Mouse (Mus musculus) neural tube, embryonic 10.5 days (tissue): ENCODE measurements around the gene A430078G23Rik.
A peak's percentile ranks its signal among the peaks of the same experiment; 100 is the strongest.

ENCODE experiments used
- DNase-seq: peaks from one replicate; pipeline ENCODE4 v3.0.0-alpha.2; 2017; ENCODE audit warnings: low spot score; ENCODE audit errors: extremely low spot score

The A430078G23Rik gene

DNA sequence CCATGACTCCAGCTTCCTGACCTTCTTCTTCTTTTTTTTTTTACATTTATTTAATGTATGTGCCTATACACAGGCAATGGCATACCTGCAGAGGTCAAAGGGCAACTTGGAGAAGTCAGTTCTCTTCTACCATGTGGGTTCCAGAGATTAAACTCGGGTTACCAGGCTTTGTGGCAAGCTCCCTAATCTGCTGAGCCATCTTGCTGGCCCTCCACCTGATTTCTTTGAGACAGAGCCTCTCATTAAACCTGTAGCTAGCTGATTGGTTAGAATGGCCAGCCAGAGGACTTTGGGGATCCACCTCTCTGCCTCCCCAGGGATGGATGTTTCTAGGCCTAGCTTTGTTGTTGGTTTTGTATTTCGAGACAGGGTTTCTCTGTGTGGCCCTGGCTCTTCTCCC lies 57.9 kb downstream of the A430078G23Rik start:
- no peak for DNase-seq

DNA sequence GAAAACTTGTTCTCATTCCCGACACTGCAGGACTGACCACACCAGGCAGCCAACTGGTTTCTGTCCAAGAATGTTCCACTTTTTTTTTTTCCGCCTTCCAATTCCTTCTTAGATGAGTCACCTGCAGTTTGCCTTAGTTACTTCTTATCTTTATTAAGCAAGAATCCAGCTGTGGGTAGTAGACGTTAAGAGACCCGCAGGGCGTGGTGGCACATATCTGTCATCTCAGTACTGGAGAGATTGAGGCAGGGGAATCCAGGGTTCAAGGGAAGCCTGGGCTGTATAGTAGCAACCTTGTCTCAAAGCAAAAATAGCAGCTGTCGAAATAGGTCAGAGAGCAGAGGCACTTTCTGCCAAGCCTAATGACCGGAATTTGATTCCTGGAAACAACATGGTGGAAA lies 58.7 kb downstream of the A430078G23Rik start:
- DNase-seq: no peak

DNA sequence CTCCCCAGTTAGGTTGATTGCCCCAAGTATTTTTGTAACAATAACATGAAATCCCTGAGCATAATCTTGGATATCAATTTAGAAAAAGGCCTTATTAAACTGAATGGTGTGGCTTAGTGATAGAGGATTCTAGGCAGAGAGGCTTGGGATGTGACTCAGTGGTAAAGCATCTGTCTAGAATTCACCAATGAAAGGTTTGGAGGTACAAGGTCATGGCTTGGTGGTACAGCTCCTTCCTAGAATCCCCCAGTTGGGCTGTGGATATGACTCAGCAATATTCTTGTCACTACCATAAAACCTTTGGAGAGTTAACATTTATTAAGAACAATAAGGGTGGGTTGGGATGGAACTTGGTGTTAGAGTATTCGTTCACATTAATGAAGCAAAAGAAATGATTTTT lies 59.6 kb downstream of the A430078G23Rik start:
- DNase-seq: no peak

DNA sequence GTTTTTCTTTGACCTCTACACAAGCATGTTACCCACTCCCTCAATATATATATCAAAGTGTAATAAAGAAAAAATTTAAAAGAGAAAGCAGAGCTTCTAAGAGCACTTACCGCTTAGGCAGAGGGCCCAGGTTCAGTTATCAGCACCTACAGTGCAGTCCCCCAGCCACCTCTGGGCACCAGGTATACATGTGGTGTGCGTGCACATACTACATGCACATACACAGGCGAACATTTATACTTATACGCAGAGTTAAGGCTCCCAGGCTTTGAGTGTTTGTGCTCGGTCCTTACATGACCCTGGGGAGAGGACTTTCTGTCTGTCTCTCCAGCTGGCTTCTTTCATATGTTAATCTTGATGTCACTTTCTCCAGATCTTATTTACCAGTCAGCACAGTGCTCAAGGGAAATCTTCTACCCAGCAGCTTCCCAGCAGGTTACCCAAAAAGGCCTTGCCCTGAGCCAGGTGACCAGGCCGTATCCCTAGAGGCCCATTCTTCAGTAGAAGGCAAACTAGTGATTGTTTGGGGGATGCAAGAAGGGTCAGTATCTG lies 61.5 kb downstream of the A430078G23Rik start:
- no peak for DNase-seq

DNA sequence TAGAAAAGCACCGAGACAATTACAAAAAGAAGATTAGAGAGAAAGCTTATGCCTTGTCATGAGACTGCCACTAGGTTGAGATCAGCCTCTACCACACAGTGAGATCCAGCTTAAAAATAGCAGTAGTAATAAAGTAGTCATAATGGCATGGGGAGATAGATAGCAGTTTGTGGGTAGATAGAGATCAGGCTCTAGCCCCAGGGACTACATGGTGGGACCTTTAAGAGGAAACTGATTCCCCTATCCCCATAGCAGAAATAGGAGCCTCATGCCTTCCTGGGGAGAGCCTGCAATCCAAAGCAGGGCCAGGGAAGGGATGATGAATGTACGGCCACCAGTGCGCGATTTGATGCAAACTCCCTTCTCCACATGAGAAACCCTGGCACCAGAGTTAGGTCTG lies 62.0 kb downstream of the A430078G23Rik start:
- DNase-seq: no peak

DNA sequence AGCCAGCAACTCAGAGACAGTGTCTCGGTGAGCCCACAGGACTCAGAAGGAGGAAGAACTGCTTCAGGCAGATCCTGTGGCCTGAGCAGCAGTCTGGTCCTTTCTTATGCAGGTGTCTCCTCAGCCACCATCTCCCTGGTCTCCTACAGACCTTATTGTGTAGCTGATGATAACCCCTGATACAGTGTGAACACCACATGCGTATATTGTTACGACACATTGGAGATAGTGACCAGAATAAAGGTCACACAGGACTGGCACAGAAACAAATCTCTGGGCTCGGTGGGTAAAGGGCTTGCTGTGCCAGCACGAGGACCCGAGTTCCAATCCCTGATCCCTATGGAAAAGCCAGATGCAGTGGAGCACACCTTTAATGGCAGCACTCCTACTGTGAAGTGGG lies 62.4 kb downstream of the A430078G23Rik start:
- DNase-seq: no peak

DNA sequence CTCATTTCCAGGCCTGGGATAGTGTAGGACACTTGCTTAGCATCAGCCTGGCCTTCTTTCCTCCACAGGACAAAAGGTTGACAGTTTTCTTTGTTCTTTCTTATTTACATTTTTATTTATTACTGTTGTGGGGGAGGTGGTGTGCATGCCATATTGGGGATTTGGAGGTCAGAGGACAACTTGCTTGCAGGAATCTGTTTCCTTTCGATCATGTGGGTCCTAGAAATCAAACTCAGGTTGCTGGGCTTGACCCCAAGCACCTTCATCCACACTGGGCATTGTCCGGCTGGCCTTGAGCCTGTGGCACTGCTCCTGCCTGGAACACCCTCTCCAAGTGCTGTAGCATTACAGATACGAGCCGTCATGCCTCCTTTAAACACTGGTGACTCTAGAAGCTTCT lies 63.6 kb downstream of the A430078G23Rik start:
- DNase-seq: peak; percentile 38

DNA sequence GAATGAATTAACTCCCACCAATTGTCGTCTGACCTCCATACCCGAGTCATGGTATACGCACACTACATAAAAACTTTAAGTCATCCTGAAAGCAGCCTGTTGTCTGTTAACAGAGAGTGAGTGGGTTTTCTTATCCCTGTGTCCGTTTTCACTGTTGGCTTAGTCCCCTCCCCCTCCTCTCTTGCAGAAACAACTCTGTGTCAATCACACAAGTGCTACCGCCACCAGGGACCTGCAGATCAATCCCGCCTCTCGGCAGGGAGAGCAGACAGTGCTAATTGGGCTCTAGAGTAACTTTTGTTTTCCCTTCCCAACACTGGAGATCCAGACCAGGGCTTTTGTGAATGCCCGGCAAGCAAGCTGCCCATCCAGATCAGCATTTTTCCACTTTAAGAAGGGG lies 64.2 kb downstream of the A430078G23Rik start:
- DNase-seq: peak; percentile 39

DNA sequence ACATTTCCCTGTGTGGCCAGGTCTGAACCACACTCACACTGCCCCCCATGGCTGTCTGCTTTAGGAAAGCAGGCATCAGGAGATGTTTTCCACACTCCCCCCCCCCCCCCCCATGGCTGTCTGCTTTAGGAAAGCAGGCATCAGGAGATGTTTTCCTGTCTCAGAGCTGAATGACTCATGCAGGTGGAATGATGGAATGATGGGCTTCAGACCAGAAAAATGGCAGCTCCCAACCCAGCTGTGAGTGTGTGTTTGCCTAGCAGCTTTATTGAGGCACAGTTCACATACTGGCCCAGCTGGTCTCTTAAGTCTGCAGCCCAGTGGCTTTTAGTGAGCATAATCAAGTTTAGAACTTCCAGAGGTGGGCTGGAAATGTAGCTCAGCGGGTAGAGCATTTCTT lies 64.9 kb downstream of the A430078G23Rik start:
- DNase-seq: no peak

DNA sequence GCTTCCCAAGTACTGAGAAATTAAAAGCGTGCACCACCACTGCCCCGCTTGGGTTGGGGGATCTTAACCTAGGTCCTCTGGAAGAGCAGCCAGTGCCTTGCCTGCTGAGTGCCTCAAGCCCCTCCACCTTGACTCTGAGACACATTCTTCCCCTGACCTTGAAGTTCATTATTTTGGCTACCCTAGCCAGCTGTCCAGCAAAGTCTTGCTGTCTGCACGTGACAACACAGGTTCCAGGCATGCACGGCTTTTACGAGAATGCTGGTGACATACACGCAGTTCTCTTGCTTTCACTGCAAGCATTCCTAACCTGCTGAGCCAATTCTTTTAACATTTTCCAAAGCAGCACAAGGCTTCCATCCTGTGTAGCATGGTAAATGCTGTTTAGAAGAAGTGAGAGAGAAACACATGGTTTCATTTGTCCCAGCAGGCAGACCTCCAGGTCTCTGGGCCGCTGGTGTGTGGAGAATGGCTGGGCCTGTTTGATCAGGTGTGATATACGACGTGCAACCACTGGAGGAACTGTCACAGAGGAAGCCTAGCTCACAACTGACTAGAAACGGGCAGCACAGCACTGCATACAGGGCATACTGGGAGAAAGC lies 67.0 kb downstream of the A430078G23Rik start:
- DNase-seq: no peak

DNA sequence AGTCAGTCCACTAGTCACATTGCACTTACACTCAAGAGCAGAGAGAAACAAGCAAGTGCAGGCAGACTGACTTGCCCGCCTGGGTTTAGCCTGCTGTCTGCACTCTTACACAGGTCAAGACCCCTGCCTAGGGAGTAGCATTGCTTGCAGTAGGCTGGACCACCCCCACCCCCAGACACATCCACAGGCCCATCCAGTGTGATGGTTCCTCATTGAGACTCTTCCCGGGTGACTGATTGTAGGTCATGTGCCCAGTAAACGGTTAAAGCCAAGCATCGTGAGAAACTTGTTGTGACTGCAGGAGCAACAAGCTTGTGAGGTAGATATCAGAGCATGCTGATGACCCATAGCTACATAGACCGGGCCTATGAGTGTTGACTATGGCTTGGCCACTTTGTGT lies 68.3 kb downstream of the A430078G23Rik start:
- no peak for DNase-seq

DNA sequence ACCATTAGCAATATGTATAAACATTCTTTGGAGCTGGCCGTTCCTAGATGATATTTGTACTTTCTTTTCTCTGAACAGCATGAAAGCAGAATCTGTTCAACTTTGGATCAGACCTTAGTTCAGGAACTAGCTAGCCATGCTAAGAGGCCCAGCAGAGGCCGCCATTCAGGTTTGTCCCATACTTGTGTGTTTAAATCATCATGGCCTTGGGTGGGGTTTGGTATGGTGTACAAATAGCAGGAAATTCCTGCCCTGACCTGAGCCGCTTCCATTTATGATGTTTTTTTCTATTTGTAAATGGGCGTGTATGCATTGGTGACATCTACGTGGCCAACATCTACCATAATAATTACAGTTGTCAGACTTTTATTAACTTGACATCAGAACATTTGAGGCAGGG lies 72.0 kb downstream of the A430078G23Rik start:
- DNase-seq: no peak

DNA sequence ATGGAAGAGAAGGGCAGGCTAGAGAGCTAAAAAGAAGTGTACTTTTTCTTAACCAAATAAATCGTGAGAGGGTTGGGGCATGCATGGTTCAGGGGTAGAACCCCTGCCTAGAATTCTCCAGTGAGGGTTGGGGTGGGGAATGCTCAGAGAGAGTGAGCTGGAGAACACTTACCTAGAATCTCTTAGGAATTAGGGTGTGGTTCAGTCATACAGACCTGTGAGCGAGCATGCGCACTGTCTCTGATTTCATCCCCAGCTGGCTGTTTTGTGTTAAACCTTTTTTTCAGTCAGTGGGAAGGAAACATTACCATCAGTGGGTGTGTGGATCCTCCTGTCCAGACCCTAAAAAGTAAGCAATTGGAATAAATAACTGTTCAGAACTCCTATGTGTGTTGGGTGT lies 73.0 kb downstream of the A430078G23Rik start:
- DNase-seq: no peak

DNA sequence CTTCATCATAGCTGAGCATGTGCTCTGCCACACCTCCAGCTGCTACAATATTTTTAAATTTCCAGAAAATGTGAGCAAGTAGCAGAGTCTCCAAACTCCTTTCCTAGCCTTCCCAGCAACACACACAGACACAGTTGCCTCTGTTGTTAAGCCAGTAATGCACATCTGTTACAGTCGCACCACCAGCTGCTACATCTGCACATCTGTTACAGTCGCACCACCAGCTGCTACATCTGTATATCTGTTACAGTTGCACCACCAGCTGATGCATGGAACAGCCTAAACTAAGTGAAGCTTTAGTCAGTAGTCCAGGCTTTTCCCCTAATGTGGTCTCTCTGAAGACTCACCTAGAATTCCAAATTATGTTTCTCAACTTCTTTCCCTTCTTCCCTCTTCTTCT lies 75.2 kb downstream of the A430078G23Rik start:
- DNase-seq: no peak

DNA sequence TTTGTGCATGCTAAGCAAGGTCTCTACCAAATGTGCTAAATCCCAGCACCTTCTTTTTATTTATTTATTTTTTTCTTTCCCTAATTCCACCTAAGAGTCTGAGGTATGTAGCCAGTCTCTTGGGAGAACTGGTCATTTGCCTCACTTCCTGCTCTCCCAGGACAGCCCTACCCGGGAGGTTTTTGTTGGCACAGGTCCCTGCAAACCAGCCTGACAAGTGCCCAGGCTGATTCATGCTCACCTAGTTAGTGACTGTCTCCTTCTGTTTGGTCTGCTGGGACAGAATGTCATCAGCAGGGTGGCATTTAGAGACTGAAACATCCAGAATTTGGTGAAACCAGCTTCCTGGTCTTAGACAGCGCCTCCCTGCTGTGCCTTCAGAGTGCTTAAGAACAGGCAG lies 76.8 kb downstream of the A430078G23Rik start:
- DNase-seq: no peak

DNA sequence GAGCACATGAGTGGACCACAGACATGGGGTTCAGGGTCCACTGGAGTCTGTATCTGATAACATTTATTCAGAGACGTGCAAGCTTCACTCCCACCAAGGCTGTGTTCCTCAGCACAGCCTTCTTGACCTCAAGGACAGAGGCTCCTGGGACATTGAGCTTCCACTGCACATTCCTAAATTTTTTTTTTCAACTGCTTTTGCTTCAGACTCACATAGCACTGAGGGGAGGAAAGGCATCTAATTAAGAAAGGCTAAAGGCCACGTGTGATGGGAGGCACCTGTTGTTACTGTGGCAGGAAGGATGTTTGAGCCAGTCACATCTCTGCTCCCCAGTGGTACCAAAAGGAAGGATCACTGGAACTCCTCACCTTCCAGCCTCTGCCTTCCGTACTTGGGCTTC lies 77.9 kb downstream of the A430078G23Rik start:
- DNase-seq: no peak

DNA sequence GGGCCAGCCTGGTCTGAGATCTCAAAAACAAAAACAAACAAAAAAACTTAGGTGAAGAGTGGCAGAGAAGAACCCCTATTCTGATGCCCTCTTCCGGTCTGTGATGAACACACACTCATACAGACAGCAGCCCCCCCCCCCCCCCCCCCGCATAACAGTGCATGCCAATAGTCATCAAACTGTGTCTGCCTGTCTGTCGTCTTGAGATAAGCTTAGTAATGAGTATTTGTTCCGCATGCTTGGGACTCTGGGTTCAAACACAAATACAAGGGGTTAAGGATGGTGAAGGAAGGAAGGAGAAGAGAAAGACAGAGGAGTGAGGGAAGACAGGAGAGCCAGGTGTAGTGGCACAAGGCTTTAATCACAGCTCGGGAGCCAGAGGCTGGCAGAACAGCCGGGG lies 83.3 kb downstream of the A430078G23Rik start:
- no peak for DNase-seq

DNA sequence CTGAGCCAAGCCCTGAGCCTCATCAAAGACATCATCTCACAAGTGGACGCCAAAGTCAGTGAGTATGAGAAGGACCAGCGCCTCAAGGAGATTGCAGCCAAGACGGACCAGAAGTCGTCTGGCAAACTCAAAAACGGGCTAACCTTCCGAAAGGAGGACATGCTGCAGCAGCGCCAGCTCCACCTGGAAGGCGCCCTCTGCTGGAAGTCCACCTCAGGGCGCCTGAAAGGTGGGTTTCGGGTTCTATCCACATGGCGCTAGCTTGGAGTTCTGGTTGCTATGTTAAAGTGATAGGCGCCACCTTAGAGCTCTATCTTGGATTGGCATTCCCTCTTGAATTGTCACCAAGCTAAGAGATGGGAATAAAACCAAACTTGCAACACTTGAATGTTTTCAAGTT lies 86.3 kb downstream of the A430078G23Rik start:
- no peak for DNase-seq
